Mouse (Mus musculus): ENCODE measurements around the gene Taar1. TPM values are rescaled to one million over a fixed set of nuclear protein-coding genes. Genes with fewer than 3 reads are reported as not detected.
A peak's percentile ranks its signal among the peaks of the same experiment; 100 is the strongest.

Gene Taar1
- not detected in 2 replicates for polyA plus RNA-seq (2015; fragmentation: Nextera tagmentation; extraction: Ambion mirVana)

GRCm38 (mm10) chr10:23920056-23920455 is at the start of gene Taar1:
Gene Taar1, plus strand, starts transcription at chr10:23920356.
- no peak within 1 kb of the TSS for H3K9ac ChIP-seq
- no peak for ATAC-seq (ENCODE audit: insufficient number of reproducible peaks, insufficient read depth, low FRiP score, low TSS enrichment, low read depth)
- H3K4me1 ChIP-seq, result no peaks in the 10 kb centered on the region
- 81% methylated on average over 4 of the region's 4 CpGs for WGBS
- H3K4me2 ChIP-seq, result no peak within 1 kb of the TSS
- H3K9me3 ChIP-seq, result no peaks in the 10 kb centered on the region
- H3K27me3 ChIP-seq, result no peaks in the 10 kb centered on the region
- no peaks in the 10 kb centered on the region for H3K36me3 ChIP-seq
- no peak within 1 kb of the TSS for H3K4me3 ChIP-seq
- H3K27ac ChIP-seq, result no peak within 1 kb of the TSS

GRCm38 (mm10) chr10:23880695-23881094 is 39.5 kb upstream of the Taar1 start:
- no peak overlapping the region for H3K27ac ChIP-seq
- WGBS, result 87% methylated on average over 6 of the region's 6 CpGs
- H3K27me3 ChIP-seq, result no peaks in the 10 kb centered on the region
- no peak overlapping the region for H3K9ac ChIP-seq
- no peaks in the 10 kb centered on the region for H3K36me3 ChIP-seq
- H3K4me2 ChIP-seq, result no peak overlapping the region
- H3K4me1 ChIP-seq, result no peaks in the 10 kb centered on the region
- H3K4me3 ChIP-seq, result no peak overlapping the region
- no peaks in the 10 kb centered on the region for H3K9me3 ChIP-seq
- ATAC-seq (ENCODE audit: insufficient number of reproducible peaks, insufficient read depth, low FRiP score, low TSS enrichment, low read depth), result no peak

GRCm38 (mm10) chr10:23884910-23885309 is 35.2 kb upstream of the Taar1 start:
- H3K27me3 ChIP-seq, result no peaks in the 10 kb centered on the region
- no peaks in the 10 kb centered on the region for H3K9me3 ChIP-seq
- 89% methylated on average over 1 of the region's 1 CpGs for WGBS
- no peak overlapping the region for H3K4me3 ChIP-seq
- ATAC-seq (ENCODE audit: insufficient number of reproducible peaks, insufficient read depth, low FRiP score, low TSS enrichment, low read depth), result no peak
- H3K27ac ChIP-seq, result no peak overlapping the region
- H3K9ac ChIP-seq, result no peak overlapping the region
- H3K4me2 ChIP-seq, result no peak overlapping the region
- H3K36me3 ChIP-seq, result no peaks in the 10 kb centered on the region
- H3K4me1 ChIP-seq, result no peaks in the 10 kb centered on the region

- Histone ChIP-seq H3K4me3 (no peak overlapping the region), H3K9ac (no peak overlapping the region), H3K27me3 (no peaks in the 10 kb centered on the region), H3K4me1 (no peaks in the 10 kb centered on the region), H3K27ac (no peak overlapping the region), H3K9me3 (no peaks in the 10 kb centered on the region), H3K4me2 (no peak overlapping the region), H3K36me3 (no peaks in the 10 kb centered on the region)
- 83% methylated on average over 3 of the region's 3 CpGs for WGBS
- no peak for ATAC-seq (ENCODE audit: insufficient number of reproducible peaks, insufficient read depth, low FRiP score, low TSS enrichment, low read depth)
Measured at GRCm38 (mm10) chr10:23886060-23886459, 34.1 kb upstream of the Taar1 start.

GRCm38 (mm10) chr10:23892987-23893386 is 27.2 kb upstream of the Taar1 start:
- Histone ChIP-seq H3K27me3 (no peaks in the 10 kb centered on the region), H3K9ac (no peak overlapping the region), H3K27ac (no peak overlapping the region), H3K4me3 (no peak overlapping the region), H3K36me3 (no peaks in the 10 kb centered on the region), H3K4me1 (0 out of 2 replicates have a peak, but pooled peaks cover 3% of the 10 kb centered on the region), H3K9me3 (no peaks in the 10 kb centered on the region), H3K4me2 (no peak overlapping the region)
- ATAC-seq (ENCODE audit: insufficient number of reproducible peaks, insufficient read depth, low FRiP score, low TSS enrichment, low read depth), result no peak
- WGBS, result 82% methylated on average over 1 of the region's 1 CpGs

- Histone ChIP-seq H3K9me3 (no peaks in the 10 kb centered on the region), H3K36me3 (no peaks in the 10 kb centered on the region), H3K4me2 (peak within 1 kb of the TSS; percentile 59), H3K27ac (no peak within 1 kb of the TSS), H3K4me1 (0 out of 2 replicates have a peak, but pooled peaks cover 3% of the 10 kb centered on the region), H3K4me3 (peak within 1 kb of the TSS; percentile 30), H3K9ac (peak within 1 kb of the TSS; percentile 44; the same call in 1 of the 2 replicates), H3K27me3 (no peaks in the 10 kb centered on the region)
- no peak for ATAC-seq (ENCODE audit: insufficient number of reproducible peaks, insufficient read depth, low FRiP score, low TSS enrichment, low read depth)
- 33% methylated on average over 21 of the region's 21 CpGs for WGBS
Measured at GRCm38 (mm10) chr10:23894601-23895349, 25.4 kb upstream of the Taar1 start, which contains the start of gene Vnn1. Gene Vnn1, plus strand, starts transcription at chr10:23894688.

GRCm38 (mm10) chr10:23895376-23895775 is 24.8 kb upstream of the Taar1 start:
- WGBS, result 77% methylated on average over 7 of the region's 7 CpGs
- Histone ChIP-seq H3K4me1 (0 out of 2 replicates have a peak, but pooled peaks cover 3% of the 10 kb centered on the region), H3K36me3 (no peaks in the 10 kb centered on the region), H3K9me3 (no peaks in the 10 kb centered on the region), H3K27ac (no peak overlapping the region), H3K4me3 (peak overlapping the region; percentile 30; the same call in 1 of the 2 replicates), H3K4me2 (peak overlapping the region; percentile 59; the same call in 1 of the 2 replicates), H3K27me3 (no peaks in the 10 kb centered on the region), H3K9ac (no peak overlapping the region)
- ATAC-seq (ENCODE audit: insufficient number of reproducible peaks, insufficient read depth, low FRiP score, low TSS enrichment, low read depth), result no peak

- Histone ChIP-seq H3K4me1 (no peaks in the 10 kb centered on the region), H3K27ac (no peak overlapping the region), H3K9ac (no peak overlapping the region), H3K4me3 (no peak overlapping the region), H3K9me3 (no peaks in the 10 kb centered on the region), H3K4me2 (no peak overlapping the region), H3K36me3 (no peaks in the 10 kb centered on the region), H3K27me3 (no peaks in the 10 kb centered on the region)
- ATAC-seq (ENCODE audit: insufficient number of reproducible peaks, insufficient read depth, low FRiP score, low TSS enrichment, low read depth), result no peak
- WGBS, result 78% methylated on average over 3 of the region's 3 CpGs
Measured at GRCm38 (mm10) chr10:23901119-23901518, 19.0 kb upstream of the Taar1 start.

GRCm38 (mm10) chr10:23905661-23906060 is 14.5 kb upstream of the Taar1 start:
- ATAC-seq (ENCODE audit: insufficient number of reproducible peaks, insufficient read depth, low FRiP score, low TSS enrichment, low read depth), result no peak
- WGBS, result 88% methylated on average over 1 of the region's 1 CpGs
- no peaks in the 10 kb centered on the region for H3K27me3 ChIP-seq
- H3K9me3 ChIP-seq, result no peaks in the 10 kb centered on the region
- no peak overlapping the region for H3K27ac ChIP-seq
- no peaks in the 10 kb centered on the region for H3K36me3 ChIP-seq
- no peak overlapping the region for H3K4me2 ChIP-seq
- no peak overlapping the region for H3K4me3 ChIP-seq
- no peaks in the 10 kb centered on the region for H3K4me1 ChIP-seq
- no peak overlapping the region for H3K9ac ChIP-seq

- no peaks in the 10 kb centered on the region for H3K9me3 ChIP-seq
- H3K36me3 ChIP-seq, result no peaks in the 10 kb centered on the region
- H3K4me2 ChIP-seq, result no peak overlapping the region
- H3K9ac ChIP-seq, result no peak overlapping the region
- ATAC-seq (ENCODE audit: insufficient number of reproducible peaks, insufficient read depth, low FRiP score, low TSS enrichment, low read depth), result no peak
- no peak overlapping the region for H3K4me3 ChIP-seq
- H3K27me3 ChIP-seq, result no peaks in the 10 kb centered on the region
- H3K27ac ChIP-seq, result no peak overlapping the region
- H3K4me1 ChIP-seq, result no peaks in the 10 kb centered on the region
- 78% methylated on average over 3 of the region's 3 CpGs for WGBS
Measured at GRCm38 (mm10) chr10:23922468-23922867, 2.3 kb downstream of the Taar1 start.

GRCm38 (mm10) chr10:23923941-23924340 is 3.8 kb downstream of the Taar1 start:
- Histone ChIP-seq H3K4me3 (no peak overlapping the region), H3K27ac (no peak overlapping the region), H3K9me3 (no peaks in the 10 kb centered on the region), H3K4me2 (no peak overlapping the region), H3K27me3 (no peaks in the 10 kb centered on the region), H3K36me3 (no peaks in the 10 kb centered on the region), H3K4me1 (no peaks in the 10 kb centered on the region), H3K9ac (no peak overlapping the region)
- 81% methylated on average over 2 of the region's 2 CpGs for WGBS
- no peak for ATAC-seq (ENCODE audit: insufficient number of reproducible peaks, insufficient read depth, low FRiP score, low TSS enrichment, low read depth)

- WGBS, result 21% methylated on average over 4 of the region's 4 CpGs
- no peaks in the 10 kb centered on the region for H3K27me3 ChIP-seq
- no peak for ATAC-seq (ENCODE audit: insufficient number of reproducible peaks, insufficient read depth, low FRiP score, low TSS enrichment, low read depth)
Measured at GRCm38 (mm10) chr10:23937613-23938012, 17.5 kb downstream of the Taar1 start.

More at GRCm38 (mm10) chr10:23937613-23938012, 17.5 kb downstream of the Taar1 start:
- Histone ChIP-seq H3K27ac (no peak overlapping the region), H3K4me1 (no peaks in the 10 kb centered on the region), H3K4me2 (no peak overlapping the region), H3K36me3 (no peaks in the 10 kb centered on the region), H3K4me3 (no peak overlapping the region), H3K9ac (no peak overlapping the region), H3K9me3 (no peaks in the 10 kb centered on the region)
